Mouse (Mus musculus) hindbrain, embryonic 14.5 days (tissue): ENCODE measurements around the gene Tmem150c. TPM values are rescaled to one million over a fixed set of nuclear protein-coding genes. Genes with fewer than 3 reads are reported as not detected.
A peak's percentile ranks its signal among the peaks of the same experiment; 100 is the strongest.

Experiments
- ATAC-seq: fragments of 200-750 bp; cut with Nextera tagmentation; 2 replicates; pipeline ENCODE4 v1.8.0; 2017; ENCODE audit warnings: moderate number of reproducible peaks, mild to moderate bottlenecking, moderate TSS enrichment, moderate library complexity; ENCODE audit not compliant: low FRiP score
- DNase-seq: peaks from one replicate; pipeline ENCODE4 v3.0.0-alpha.2; 2015; ENCODE audit warnings: low spot score
- H3K27ac ChIP-seq: fragments of 300-500 bp; sonication (generic); 2 replicates; pipeline ENCODE4 v1.5.1; 2014; ENCODE audit warnings: mild to moderate bottlenecking, moderate library complexity
- H3K27me3 ChIP-seq: fragments of 300-500 bp; sonication (generic); 2 replicates; pipeline ENCODE4 v1.6.1; 2014; ENCODE audit warnings: mild to moderate bottlenecking, low read length, mixed read lengths; ENCODE audit not compliant: control insufficient read depth, insufficient read depth
- H3K36me3 ChIP-seq: fragments of 300-500 bp; sonication (generic); replicated peaks from 2 replicates; pipeline ENCODE4 v1.6.1; 2014; ENCODE audit not compliant: control insufficient read depth, insufficient read depth
- H3K4me1 ChIP-seq: fragments of 300-500 bp; sonication (generic); replicated peaks from 2 replicates; pipeline ENCODE4 v1.6.1; 2014; ENCODE audit warnings: antibody characterized with exemption, low read length, mixed read lengths; ENCODE audit not compliant: control insufficient read depth, insufficient read depth
- H3K4me2 ChIP-seq: fragments of 300-500 bp; sonication (generic); replicated peaks from 2 replicates; pipeline ENCODE4 v1.6.1; 2014; ENCODE audit warnings: mild to moderate bottlenecking, moderate library complexity
- H3K4me3 ChIP-seq: fragments of 300-500 bp; sonication (generic); replicated peaks from 2 replicates; pipeline ENCODE4 v1.5.1; 2014; ENCODE audit warnings: mild to moderate bottlenecking, low read length
- H3K9ac ChIP-seq: fragments of 300-500 bp; sonication (generic); 2 replicates; pipeline ENCODE4 v1.6.1; 2014
- H3K9me3 ChIP-seq: fragments of 300-500 bp; sonication (generic); 2 replicates; pipeline ENCODE4 v1.6.1; 2016; ENCODE audit warnings: low read length; ENCODE audit not compliant: control insufficient read depth
- WGBS: fragments of 180-500 bp; shearing (Covaris S2); extraction: QIAGEN DNeasy Blood & Tissue Kit; methylation state at CpG from one replicate; pipeline ENCODE4 v1.1.7; 2014; 5-methylcytosine and 5-hydroxymethylcytosine counted together
- polyA plus RNA-seq: library from polyadenylated mRNA; unstranded; fragments of >200 nt; fragmentation: Nextera tagmentation; extraction: Ambion mirVana; gene quantifications from 2 replicates; pipeline ENCODE4 v1.2.1, GENCODE M21; 2014

Gene Tmem150c
- polyA plus RNA-seq, 1 experiment from 2014 or later = 24.2 TPM

DNA sequence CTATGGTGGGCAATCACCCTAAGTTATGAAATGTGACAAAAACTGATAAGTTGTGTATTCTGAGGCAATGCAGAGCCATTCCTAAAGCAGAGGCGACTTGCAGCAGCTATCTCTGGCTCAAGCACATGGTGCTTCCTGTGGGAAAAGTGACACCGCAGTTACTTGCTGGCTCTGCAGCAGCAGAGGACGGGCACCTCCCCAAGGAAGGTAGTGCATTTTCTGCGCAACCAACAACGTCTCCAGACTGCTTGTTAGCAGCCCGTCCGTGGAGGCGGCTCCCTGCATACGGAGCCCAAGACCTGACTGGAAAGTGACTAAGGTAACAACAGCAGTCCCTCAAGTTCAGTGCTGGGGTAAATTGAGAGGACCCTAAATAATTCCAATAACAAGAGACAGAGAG, 36.8 kb upstream of the Tmem150c start:
- no peaks in the 10 kb centered on the region for H3K36me3 ChIP-seq
- DNase-seq = no peak
- H3K9me3 ChIP-seq = no peaks in the 10 kb centered on the region
- H3K27ac ChIP-seq = no peak overlapping the region
- ATAC-seq = no peak
- 69% methylated on average over 9 of the region's 9 CpGs for WGBS
- H3K9ac ChIP-seq = no peak overlapping the region
- H3K4me1 ChIP-seq = peaks cover 25% of the 10 kb centered on the region
- no peak overlapping the region for H3K4me3 ChIP-seq
- no peak overlapping the region for H3K4me2 ChIP-seq
- H3K27me3 ChIP-seq = no peaks in the 10 kb centered on the region

DNA sequence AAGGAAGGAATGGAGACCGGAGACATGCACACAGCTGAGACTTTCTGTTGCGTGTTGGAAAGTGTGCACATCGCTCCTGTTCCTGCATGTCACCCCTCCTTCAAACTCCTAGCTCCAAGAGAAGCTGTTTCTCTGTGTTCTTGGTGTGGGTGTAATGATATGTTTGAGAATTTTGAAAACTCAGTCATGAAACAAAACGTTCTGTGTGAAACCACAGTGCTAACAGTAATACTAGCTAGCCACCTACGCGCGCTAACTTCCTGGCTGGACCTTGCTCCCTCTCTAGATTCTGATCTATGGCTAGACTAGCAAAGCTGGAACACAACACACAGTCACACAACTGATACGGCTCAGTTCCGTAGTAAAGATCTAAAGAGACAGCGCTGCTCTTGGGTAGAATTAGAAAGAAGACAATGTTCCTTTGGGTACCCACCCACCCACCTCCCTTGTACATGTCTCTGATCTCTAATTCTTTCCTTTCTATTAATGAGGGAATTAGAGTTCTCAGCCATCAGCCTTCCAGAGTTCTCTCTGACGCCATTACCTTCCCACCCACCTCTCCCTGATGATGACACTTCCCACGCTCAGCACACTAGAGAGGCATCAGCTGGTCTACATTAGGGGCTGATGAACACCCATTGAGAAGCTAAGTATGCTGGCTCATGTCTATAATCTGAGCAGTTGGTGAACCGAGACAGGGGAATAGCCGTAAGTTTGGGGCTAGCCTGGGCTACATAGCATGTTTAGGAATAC, 32.0 kb upstream of the Tmem150c start:
- Histone ChIP-seq H3K27ac (no peak overlapping the region), H3K9me3 (no peaks in the 10 kb centered on the region), H3K4me2 (no peak overlapping the region), H3K4me1 (peaks cover 4% of the 10 kb centered on the region), H3K36me3 (no peaks in the 10 kb centered on the region), H3K4me3 (no peak overlapping the region), H3K27me3 (no peaks in the 10 kb centered on the region), H3K9ac (no peak overlapping the region)
- ATAC-seq = no peak
- WGBS = 93% methylated on average over 14 of the region's 14 CpGs
- DNase-seq = no peak

DNA sequence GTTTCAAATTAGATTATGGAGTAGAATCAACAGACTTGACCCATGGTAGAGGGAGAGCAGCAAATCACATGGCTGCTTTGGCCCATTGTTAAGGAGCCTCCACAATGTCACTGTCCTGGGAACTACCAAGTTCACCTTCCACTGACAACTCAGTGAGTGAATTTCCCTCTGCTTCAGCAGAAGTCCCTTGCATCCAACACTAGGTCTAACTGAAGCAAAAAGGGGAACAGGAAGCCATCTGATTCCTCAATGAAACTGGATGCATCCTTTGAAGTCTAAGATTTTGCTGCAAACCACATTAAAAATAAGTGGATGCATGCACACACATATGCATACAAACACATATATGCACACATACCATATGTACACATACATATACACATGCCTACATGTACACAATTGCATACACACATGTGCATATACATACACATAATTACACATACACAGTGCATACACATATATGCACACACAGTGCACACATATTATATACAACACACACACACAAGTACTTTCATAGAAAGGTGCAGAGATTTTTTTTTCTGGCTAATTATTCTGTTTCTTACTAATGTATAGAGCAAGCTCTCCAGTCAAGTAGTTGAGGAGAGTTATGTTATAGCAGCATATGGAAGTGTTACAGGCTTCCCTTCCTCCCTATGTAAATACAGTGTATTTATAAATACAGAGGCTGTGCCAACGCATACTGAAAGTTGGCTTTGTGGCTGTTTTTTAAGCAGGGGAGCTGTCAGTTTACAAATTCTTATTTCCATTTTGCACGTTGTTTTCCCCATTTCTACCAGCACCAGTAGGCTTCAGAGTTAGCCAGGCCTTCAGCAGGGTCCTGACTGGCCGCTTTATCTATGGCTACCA, 27.7 kb upstream of the Tmem150c start:
- H3K4me1 ChIP-seq = no peaks in the 10 kb centered on the region
- H3K9me3 ChIP-seq = no peaks in the 10 kb centered on the region
- H3K27ac ChIP-seq = no peak overlapping the region
- H3K4me2 ChIP-seq = no peak overlapping the region
- no peak overlapping the region for H3K9ac ChIP-seq
- no peak for DNase-seq
- H3K27me3 ChIP-seq = no peaks in the 10 kb centered on the region; the same call in 1 of the 2 replicates
- no peaks in the 10 kb centered on the region for H3K36me3 ChIP-seq
- no peak overlapping the region for H3K4me3 ChIP-seq
- WGBS = 86% methylated on average over 3 of the region's 3 CpGs
- ATAC-seq = no peak

DNA sequence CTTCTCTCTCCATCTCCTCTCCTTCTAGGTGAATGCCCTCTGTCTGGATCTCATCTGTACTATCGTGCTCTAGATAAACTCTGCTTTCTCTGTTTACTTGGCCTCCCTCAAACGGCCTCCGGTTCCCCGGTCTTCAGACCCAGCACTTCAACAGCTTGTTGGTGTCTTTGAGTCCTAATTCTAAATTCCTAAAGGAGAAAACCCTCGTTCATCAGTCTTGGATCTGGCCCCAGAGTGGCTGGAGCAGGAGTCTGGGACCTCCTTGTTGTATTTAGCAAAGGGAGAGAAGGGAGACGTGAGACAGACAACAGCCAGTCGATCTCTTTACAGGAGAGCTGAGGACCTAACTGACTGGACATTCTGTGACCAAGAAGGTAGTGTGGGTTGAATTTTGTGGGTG, 27.0 kb upstream of the Tmem150c start:
- Histone ChIP-seq H3K9me3 (no peaks in the 10 kb centered on the region), H3K27me3 (no peaks in the 10 kb centered on the region; the same call in 1 of the 2 replicates), H3K4me1 (no peaks in the 10 kb centered on the region), H3K4me3 (no peak overlapping the region), H3K9ac (no peak overlapping the region), H3K27ac (no peak overlapping the region), H3K36me3 (no peaks in the 10 kb centered on the region), H3K4me2 (no peak overlapping the region)
- ATAC-seq (no peak), DNase-seq (no peak)
- WGBS = 78% methylated on average over 7 of the region's 7 CpGs

DNA sequence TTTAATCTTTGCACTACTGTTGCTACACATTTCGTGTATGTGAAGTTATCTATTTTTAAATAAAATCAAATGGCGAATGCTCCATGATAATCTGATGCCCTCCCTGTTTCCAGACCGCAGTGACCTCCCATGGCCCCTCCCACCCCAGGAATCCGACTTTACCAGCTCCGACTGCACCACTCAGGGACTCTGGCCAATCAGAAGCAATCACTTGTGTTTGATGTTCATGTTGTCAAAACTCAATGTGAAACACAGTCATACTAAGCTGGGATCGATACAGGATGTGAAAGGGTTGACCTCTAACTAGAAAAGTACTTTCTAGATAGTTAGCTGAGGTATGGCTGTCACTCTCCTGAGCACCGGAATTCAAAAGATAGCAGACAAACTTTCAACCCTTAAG, 26.3 kb upstream of the Tmem150c start:
- H3K27me3 ChIP-seq = no peaks in the 10 kb centered on the region; the same call in 1 of the 2 replicates
- H3K4me2 ChIP-seq = no peak overlapping the region
- no peak for ATAC-seq
- H3K4me3 ChIP-seq = no peak overlapping the region
- H3K27ac ChIP-seq = no peak overlapping the region
- H3K9ac ChIP-seq = no peak overlapping the region
- WGBS = 34% methylated on average over 7 of the region's 7 CpGs
- H3K9me3 ChIP-seq = no peaks in the 10 kb centered on the region
- H3K36me3 ChIP-seq = no peaks in the 10 kb centered on the region
- no peaks in the 10 kb centered on the region for H3K4me1 ChIP-seq
- no peak for DNase-seq

DNA sequence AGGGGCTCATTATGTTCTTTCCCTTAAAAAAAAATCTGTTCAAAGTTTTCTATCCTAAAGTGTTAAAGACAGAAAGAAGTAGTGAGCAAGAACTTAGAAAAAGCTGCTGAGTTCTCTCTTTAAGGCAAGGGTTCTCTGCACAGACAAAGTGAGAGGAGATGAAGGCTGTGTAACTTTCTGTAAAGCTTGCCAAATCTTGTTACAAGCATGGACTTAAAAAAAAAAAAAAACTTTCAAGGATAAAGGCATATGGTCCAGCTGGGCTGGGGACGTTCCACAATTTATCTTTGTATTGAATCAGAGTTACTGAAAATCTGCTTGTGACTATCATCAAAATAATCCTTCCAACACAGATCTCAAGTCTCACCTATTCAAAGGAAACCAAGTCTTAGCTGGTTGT, 21.4 kb upstream of the Tmem150c start:
- H3K4me2 ChIP-seq = no peak overlapping the region
- H3K9ac ChIP-seq = no peak overlapping the region
- H3K36me3 ChIP-seq = no peaks in the 10 kb centered on the region
- no peak overlapping the region for H3K27ac ChIP-seq
- H3K4me1 ChIP-seq = 0 out of 2 replicates have a peak, but pooled peaks cover 7% of the 10 kb centered on the region
- no peak for ATAC-seq
- H3K4me3 ChIP-seq = no peak overlapping the region
- no peak for DNase-seq
- 50% methylated on average over 1 of the region's 1 CpGs for WGBS
- no peaks in the 10 kb centered on the region for H3K9me3 ChIP-seq
- no peaks in the 10 kb centered on the region; the same call in 1 of the 2 replicates for H3K27me3 ChIP-seq

DNA sequence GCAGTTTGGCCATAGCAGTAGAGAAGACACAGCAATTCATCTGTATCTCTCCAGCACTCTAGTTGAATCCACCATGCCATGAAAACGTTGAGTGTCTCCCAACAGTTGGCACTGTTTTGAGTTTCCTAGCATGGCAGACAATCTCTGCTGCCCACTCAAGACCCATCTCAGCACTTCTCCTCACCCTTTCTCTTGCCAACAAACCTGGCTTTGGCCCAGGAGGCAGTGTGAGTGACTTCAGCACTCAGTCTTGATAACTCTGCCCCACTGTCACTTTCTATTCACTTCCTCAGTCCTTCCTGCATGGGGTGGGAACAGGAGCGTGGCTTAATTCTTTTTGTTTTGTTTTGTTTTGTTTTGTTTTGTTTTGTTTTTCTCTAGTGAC, 19.2 kb upstream of the Tmem150c start:
- Histone ChIP-seq H3K9me3 (no peaks in the 10 kb centered on the region), H3K4me2 (no peak overlapping the region), H3K9ac (no peak overlapping the region), H3K4me1 (0 out of 2 replicates have a peak, but pooled peaks cover 13% of the 10 kb centered on the region), H3K27ac (no peak overlapping the region), H3K4me3 (no peak overlapping the region), H3K36me3 (no peaks in the 10 kb centered on the region), H3K27me3 (no peaks in the 10 kb centered on the region)
- DNase-seq (no peak), ATAC-seq (no peak)
- 65% methylated on average over 2 of the region's 2 CpGs for WGBS

DNA sequence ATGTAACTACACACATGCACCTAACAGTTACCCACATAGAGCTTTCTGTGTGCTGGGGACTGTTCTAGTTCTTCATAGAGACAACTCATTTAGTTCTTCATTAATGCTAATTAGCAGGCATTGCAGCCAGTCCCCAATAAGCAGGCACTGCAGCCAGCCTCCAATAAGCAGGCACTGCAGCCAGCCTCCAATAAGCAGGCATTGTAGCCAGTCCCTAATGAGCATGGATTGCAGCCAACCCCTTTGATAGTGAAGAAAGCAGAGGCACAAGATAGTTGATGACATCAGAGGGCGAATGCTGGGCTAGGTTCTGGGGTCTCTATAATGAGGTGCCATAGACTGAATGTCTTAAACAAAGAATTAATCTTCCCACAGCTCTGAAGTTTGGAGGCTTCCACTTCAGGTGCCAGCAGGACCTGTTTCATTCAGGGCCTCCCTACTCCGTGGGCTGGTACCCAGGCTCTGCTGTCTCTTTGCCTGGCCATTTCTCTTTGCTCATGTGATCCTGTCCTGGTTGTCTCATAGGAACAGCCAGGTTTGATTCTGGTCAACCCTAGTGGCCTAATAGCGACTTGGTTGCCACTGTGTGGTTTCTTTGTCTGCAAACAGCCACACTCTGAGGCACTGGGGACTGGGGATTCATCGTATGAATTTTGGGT, 18.6 kb upstream of the Tmem150c start:
- Histone ChIP-seq H3K27me3 (no peaks in the 10 kb centered on the region), H3K9ac (no peak overlapping the region), H3K9me3 (no peaks in the 10 kb centered on the region), H3K27ac (no peak overlapping the region), H3K36me3 (no peaks in the 10 kb centered on the region), H3K4me3 (no peak overlapping the region), H3K4me1 (0 out of 2 replicates have a peak, but pooled peaks cover 13% of the 10 kb centered on the region), H3K4me2 (no peak overlapping the region)
- WGBS = 78% methylated on average over 4 of the region's 4 CpGs
- ATAC-seq (peak; percentile 87; the same call in 1 of the 2 replicates), DNase-seq (peak; percentile 67)

DNA sequence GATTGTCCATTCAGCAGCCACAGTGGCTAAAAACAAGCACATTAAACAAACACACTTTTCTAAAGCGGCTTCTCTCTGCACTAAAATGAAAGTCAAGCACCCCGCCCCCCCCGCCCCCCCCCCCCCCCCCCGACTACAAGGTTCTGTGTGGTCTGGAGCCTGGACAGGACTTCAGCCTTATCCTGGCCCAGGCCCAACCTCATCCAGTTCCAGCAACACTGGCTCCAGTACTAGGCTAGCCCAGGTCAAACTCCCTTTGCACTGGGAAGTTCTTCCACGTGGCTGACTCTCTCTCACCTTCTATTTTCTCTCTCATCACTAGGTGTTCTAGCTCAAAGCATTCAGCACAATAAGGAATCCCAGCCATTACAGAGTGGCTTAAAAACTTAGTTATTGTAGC, 17.9 kb upstream of the Tmem150c start:
- Histone ChIP-seq H3K27me3 (no peaks in the 10 kb centered on the region), H3K9ac (no peak overlapping the region), H3K27ac (no peak overlapping the region), H3K4me1 (0 out of 2 replicates have a peak, but pooled peaks cover 13% of the 10 kb centered on the region), H3K36me3 (no peaks in the 10 kb centered on the region), H3K9me3 (no peaks in the 10 kb centered on the region), H3K4me3 (no peak overlapping the region), H3K4me2 (no peak overlapping the region)
- 69% methylated on average over 3 of the region's 5 CpGs for WGBS
- DNase-seq (no peak), ATAC-seq (no peak)
